Mouse (Mus musculus) embryo, embryonic 10.5 days (tissue): Measurements from ENCODE around the gene Asic3.
A peak's percentile ranks its signal among the peaks of the same experiment; 100 is the strongest.

Experiments used
- DNase-seq: peaks from one replicate; pipeline ENCODE4 v3.0.0-alpha.2; 2015; ENCODE audit warnings: low spot score

The Asic3 gene

DNA sequence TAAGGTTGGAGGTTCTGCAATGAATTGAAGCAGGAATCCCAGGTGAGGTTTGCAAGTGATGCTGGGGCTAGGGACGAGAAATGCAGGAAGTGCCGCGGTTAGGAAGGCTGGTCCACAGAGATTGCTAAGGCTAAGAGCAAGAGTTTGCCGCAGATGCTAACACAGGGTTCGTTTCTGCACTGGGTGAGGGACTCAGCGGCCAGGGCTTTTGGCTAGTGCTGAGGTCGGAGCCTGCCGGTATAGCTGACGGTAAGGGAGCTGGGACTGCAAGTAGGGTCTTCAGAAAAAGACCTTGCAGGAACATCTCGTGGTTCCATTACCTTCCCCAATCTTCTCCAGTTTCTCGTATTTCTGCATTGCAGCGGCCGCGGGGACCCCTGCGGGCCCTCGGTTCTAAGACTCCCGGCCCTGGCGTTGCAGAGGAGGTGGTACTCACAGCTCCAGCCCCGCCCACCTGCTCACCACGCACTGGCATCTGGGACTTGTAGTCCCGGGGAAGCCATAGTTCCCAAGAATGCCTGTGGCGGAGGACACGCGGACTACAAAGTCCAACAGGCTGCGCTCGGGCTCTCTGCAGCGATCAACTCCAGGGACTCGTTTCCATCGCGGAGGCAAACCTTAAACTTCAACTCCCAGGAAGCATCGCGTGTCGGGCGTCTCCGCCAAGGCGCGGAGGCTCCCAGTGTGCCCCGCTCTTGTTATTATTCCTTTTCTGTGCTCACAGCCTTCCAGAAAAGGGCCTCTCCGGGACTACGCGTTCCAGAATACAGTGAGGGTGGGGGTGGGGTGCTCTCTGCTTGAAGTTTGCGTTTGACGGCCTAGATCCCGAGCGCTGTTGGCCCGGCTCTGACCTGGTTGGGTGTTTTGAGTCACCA lies 10.2 kb downstream of the Asic3 start, which contains the start of the genes Cdk5 and Slc4a2:
Cdk5 (minus strand) TSS at position 402 of the 875 bp plus-strand sequence.
Slc4a2 (plus strand) TSS at position 709 of the 875 bp plus-strand sequence.
- peak; percentile 100 for DNase-seq

DNA sequence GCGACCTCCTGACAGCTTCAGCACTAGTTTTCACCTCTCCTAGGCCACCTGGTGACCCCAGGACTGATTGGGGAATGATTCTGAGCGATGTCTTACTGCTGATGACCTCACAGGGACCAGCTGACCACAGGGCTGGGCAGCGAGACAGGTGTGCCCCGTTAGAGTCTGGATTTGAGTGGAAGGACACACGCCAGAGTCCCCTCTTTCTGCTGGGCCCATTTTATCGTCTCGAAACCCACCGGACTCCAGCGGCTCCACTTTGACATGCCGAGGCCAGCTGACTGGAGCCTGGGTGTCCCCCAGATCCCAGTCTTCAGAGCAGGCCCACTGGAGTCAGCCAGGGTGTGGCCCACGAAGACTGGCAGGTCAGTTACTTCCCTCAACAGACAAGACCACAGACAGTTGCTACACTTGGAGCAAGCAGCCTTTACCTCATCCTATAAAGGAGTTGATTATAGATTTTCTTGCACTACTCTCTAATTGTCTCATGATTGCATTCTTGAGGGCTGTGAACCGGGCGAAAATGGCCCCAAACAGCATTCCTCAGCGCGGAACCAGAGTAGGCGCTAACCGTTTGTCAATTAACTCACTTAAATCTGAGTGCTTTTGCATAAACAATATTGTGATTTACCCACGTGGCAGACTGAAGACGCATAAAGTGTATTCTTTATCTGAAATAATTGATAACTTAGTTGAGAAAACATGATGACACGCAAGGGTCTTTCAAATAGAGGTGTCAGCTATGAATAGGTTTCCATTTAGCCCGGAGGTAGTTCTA lies 11.0 kb downstream of the Asic3 start:
- DNase-seq = peak; percentile 22

DNA sequence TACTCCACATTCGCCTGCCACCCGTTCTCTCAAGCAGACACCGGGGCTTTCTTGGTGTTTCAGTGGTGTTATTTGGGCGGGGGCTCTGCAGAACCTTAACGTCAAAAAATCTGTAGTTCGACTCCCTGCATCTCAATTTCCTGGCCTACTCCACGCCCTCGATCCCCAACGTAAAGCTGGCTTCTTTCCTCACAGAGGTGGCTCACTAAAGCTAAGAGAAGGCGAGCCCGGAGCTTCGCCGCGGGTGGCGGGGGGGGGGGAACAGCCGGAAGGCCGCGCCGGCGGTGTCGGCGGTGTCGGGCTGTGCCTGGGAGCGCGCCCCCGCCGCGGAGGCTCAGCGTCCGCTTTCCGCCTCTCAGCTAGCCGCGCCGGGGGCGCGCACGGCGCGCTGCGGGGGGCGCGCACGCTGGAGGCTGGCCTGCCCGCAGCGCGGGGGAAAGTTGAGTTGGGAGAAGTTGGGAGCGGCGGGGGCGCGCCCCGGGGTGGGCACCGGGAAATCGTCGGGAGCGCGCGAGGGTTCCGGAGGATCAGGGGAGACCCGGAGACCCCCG lies 11.7 kb downstream of the Asic3 start:
- peak; percentile 91 for DNase-seq

DNA sequence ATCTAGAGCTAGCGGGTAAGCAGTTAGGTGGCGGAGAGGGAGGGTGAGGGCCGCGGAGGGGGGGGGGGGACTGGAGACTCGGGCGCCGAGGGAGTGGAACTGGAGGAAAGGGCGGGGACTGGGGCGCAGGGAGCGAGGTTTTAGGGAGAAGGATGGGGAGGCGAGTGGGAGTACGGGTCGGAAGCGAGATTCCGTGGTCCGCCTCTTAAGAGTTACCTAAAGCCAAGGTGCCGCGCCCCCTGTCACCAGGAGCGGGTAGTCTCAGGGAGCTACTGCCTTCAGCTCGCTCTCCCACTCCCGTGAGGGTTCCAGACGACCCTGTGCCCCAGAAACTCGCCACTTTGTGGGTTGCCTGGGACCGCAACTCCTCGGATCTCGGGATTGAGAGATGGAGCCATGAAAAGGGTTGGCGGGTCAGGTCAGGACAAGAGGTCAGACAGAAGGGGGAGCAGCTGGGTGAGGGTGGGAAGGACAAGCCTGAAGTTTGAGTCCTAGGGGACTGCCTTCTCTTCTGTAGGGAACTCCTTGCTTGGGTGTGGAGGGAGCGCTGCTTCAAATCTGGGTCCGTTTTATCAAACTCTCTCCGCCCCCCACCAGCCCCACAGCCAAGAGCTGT lies 12.3 kb downstream of the Asic3 start:
- DNase-seq = peak; percentile 75

DNA sequence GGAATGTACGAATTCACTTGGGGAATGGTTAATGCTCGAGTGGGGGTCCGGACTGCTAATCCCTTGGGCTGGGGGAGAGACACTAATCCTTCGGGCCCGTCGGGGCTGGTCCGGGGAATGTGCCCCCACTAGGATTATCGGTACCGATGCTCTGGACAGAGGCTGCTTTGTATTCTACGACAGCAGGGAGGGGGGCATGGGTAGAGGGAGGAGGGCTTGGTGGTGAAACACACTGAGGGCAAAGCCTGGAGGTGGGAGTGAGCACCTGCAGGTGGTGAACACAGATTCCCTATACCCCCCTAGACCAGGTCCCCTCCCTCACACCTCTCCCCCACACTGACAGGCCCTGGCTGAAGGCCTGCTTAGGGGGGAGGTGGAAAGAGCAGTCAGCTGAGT lies 12.8 kb downstream of the Asic3 start:
- DNase-seq = peak; percentile 26

DNA sequence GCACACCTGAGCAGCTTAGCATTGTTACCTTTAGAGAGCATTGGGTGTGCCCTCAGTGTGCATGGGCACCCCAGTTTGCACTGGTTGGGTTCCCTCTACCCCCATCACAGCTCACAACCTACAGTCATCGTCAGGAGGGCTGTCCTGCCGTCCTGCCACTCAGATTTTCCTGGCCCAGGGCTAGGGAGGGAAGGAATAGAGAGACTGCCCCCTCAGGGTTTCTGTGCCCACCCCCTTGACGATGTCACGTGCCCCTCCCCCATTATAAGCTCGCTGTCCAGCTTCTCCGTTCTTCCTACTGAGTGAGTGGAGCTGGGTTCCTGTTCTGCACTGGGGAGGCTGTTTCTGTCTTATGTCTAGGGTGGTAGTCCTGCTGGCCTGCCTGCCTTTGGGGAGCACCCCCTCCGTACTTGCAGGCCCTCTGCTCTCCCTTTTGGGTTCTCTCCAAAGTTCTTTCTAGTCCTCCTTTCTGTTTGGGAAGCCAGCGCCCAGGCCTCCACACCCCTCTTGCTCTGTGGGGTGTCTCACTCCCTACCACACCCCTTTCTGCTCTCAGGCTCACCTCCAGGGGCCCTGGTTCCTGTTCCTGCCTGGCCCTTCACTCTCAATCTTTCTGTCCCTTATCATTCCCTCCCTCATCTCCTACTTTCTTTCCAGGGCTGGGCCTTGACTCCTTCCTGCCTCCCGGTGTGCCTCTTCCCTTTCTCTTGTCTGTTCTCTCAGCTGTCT lies 13.5 kb downstream of the Asic3 start:
- DNase-seq = no peak

DNA sequence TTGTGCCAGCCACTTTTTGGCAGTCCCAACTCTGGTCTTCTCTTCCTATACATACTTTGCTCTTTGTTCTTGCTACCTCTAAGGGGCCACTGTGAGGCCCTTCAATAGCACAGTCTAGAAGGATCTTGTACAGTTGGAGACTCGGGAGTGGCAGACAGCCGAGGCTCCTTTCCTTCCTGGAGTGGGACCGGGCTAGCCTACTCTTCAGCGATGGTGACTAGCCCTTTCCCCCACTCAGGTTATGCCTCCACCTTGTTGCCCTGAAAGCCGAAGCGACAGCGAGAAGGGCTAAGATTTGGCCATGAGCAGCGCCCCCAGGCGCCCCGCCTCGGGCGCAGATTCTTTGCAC lies 14.1 kb downstream of the Asic3 start:
- no peak for DNase-seq

DNA sequence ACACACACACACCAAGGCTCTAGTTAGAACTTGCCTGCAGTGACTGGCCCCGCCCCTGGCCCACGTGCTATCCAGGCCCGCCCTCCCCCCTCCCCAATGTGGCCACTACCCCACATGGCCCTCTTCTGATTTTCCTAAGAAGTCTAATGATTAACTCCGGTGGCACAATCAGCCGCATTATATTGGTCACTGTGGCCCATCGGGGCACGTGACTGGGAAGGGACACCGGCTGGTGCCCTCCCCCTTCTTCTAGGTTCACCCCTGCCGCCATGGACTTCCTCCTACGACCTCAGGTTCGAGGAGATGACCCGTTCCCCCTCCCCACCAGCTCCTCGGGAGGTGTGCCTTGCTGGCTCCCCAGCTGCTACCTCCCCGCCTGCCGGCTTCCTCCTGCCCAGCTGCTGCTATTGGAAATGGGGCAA lies 14.8 kb downstream of the Asic3 start:
- DNase-seq = peak; percentile 59

DNA sequence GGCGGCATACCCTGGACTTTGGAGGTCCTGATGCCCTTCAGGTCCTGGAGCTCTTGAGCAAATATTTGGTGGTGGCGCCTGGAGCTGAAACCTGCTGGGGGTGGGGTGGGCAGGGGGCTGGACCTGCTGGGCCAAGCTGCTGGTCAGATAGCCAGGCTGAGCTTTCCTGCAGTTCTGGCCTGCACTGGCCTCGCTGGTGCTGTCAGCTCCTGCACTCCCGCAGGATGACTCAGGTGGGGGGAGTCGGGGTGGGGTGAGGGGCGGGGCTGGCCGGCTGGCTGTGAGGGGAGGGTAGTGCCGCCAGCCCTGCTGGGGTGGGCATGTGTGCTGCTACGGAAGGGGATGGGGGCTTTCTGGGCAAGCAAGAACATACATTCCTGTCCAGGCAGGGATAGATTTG lies 15.4 kb downstream of the Asic3 start:
- DNase-seq = no peak

DNA sequence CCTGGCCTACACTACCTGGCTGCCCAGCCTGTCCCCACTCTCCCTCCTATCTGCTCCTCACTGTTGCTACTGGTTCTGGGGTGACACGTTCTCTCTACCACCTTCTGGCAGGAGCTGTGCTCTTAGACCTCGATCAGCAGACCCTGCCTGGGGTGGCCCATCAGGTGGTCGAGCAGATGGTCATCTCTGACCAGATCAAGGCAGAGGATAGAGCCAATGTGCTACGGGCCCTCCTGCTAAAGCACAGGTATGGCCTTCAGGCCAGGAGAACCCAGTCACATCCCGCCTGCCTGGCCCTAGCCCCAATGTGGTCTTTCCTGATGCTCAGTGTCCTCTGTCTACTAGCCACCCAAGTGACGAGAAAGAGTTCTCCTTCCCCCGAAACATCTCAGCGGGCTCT lies 20.8 kb downstream of the Asic3 start:
- no peak for DNase-seq

DNA sequence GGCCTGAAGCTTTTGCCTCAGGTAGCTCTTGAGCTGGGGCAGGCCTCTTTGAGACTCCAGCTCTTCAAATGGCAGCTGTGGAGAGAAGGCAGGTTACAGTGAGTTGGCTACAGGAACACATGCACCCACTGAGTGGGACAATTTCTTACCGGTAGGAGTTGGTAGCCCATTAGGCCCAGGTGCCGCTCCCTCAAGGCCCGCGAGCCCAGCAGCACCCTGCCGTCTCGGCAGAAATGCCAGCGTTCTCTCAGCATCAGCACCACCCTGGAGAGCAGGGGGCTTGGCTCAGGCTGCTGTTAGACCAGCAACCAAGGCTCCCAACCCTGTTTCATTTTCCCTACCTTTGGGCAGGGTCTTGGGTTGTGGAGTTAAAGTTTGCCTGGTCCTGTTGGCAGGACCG lies 28.0 kb downstream of the Asic3 start:
- no peak for DNase-seq

DNA sequence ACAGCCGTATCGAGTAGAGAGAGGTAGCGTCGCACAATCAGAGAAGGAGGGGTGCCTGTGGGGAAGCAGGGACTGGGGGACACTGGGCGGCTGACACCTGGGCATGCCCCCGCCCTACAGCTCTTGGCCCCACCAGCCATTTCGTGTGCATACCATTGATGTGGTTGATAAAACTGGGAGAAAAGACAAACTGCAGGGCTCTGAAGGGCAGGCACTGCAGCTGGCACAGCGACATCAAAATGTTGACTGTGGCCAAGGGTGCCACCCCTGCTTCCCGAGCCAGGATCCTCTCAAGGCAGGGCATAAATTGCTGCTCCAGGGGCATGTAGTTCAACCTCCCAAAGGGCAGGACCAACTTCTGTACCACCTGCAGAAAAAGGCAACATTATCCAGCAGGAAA lies 28.8 kb downstream of the Asic3 start:
- no peak for DNase-seq

DNA sequence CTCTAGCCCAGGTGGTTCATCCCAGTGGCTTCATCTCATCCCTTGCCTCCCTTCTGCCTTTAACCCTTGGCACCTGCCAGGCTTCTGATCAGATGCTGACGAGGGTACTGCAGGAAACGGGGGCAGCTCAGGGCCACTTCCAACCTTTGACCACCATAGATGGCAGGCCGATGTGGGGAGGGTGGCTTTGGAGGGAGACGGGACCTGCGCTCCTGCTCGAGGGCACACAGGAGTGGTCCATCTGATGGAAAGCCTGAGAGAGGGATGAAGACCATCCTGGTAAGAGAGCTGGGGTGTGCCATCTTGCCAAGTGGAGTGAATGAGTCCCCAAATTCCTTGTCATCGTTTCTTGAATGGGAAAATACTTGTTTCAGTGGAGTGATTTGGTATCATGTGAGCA lies 30.0 kb downstream of the Asic3 start:
- DNase-seq = no peak

DNA sequence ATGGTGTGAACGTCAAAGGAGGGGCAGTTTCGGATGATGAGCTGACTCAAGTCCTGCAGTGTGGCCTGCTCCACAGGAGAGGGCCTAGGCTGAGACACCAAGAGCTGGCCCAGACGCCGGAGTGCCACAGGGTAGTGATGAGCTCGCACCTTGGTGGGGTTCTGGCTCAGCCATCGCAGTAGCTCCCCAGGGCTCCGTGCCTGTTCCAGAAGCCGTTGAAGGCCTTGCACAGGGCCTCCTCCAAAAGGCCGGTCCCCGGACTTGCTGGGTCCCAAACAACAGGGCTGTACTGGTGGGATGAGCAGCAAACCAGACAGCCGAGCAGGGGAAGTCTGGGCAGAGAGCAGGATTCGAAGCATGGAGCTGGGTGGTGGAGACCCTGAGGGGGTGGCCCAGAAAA lies 30.7 kb downstream of the Asic3 start:
- DNase-seq = no peak

DNA sequence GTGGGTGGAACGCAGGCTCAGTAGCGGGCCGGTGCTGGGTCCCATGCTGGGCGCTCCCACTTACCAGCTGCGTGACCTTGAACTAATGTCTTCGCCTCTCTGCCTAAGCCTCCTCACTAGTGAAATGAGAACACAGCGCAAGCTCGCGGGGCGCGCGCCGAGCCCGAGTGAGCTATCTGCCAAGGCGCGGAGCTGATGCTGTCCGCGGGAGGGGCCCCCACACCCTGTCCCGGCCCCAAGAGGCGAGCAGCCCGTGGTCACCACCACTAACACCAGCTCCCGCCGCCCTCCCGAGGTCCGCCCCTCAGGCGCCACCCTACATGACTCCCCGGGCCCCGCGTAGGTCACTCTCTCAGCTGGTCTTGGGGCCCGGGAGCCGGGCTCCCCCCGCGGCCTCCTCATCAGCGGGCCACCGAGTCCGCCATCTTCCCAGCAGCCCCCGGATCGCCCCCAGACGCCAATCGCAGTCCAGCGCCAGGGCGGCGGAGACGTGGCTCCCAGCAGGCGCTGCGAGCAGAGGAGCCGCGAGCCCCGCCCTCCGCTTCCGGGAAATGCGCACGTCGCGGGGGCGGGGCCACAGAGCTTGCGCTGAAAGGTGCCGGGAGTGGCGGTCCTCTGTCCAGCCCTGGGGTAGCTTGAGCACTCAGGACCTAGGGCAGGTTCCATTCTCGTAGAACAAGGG lies 31.7 kb downstream of the Asic3 start, which contains the start of gene Fastk:
Fastk (minus strand) TSS at position 542 of the 682 bp plus-strand sequence.
- peak; percentile 97 for DNase-seq

DNA sequence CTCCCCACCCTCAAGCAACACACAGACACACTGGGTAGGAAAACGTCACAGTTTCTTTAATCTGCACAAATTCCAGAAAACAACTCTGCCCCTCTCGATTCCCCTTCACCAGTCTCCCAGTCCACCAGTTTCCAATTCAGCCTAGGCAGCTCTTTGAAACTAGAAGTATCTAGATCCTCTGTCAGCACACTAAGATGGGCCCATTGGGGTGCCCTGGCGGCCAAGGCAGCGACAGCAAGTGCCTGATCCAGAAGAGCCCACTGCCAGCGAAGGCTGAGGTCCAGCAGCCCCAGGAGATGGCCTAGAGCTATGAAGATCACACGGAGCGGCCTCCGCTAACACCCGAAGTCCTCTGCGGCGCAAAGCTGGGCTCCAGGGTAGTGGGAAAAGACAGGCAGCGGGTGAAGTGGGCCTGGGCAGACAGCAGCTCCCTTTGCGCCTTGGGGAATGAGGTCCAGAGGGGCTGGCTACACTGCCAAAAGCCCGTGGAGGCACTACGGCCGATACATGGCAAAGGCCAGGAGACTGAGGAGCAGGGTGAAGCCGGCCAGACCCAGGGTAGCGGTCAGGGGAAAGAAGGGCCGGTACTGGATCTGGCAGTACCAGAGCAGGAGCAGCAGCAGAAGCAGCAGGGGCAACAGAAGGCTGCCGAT lies 32.4 kb downstream of the Asic3 start:
- DNase-seq = no peak

DNA sequence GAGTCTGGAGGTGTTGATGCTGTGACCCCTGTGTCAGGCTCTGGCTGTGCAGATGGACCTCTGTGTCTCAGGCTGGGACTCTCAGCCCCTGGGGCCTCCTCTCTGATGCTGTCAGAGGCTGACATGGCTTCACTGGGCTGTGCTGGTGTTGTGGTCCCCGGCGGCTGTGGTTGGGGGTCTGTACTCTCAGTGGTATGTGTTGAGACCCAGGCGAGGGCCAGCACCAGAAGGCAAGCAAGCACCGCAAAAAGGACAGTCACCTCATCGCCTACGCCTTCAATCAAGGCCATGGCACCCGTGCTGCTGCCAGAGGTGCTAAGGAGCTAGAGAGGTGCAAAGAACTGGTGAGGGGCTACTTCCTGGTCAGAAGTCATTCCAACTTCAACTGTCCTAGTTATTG lies 33.4 kb downstream of the Asic3 start:
- DNase-seq = no peak

DNA sequence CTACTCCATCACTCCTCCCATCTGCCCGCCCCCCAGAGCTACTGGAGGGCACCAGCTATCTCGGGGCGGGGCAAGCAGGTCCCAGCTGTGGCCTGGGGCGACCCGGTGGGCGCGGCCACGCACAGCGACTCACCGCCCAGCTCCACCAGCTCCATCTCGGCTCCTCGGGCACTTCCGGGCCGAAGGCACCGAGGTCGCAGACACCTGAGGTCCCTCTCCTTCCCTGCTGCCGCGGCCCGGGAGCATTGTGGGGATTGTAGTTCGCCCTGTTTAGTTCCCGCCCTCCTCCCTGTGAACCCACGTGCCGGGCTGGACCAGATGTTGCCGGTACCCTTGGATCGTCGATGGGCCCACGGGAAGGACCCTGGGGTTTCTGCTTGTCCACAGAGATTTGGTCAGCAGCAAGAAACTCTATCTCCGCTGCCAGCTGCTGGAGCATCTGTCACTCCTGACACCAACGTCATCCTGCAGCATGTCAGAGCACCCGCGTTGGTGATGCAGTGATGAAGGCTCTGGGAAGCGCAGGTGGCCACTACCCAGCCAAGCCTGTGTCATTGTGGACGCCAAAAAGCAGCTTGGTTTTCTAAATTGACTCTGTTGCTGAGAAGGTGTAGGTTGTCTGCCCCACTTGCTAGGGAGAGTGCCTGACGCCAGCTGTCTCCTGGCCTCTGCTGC lies 34.6 kb downstream of the Asic3 start, which contains the start of gene Tmub1:
Tmub1 (minus strand) TSS at position 231 of the 675 bp plus-strand sequence.
- peak; percentile 85 for DNase-seq

DNA sequence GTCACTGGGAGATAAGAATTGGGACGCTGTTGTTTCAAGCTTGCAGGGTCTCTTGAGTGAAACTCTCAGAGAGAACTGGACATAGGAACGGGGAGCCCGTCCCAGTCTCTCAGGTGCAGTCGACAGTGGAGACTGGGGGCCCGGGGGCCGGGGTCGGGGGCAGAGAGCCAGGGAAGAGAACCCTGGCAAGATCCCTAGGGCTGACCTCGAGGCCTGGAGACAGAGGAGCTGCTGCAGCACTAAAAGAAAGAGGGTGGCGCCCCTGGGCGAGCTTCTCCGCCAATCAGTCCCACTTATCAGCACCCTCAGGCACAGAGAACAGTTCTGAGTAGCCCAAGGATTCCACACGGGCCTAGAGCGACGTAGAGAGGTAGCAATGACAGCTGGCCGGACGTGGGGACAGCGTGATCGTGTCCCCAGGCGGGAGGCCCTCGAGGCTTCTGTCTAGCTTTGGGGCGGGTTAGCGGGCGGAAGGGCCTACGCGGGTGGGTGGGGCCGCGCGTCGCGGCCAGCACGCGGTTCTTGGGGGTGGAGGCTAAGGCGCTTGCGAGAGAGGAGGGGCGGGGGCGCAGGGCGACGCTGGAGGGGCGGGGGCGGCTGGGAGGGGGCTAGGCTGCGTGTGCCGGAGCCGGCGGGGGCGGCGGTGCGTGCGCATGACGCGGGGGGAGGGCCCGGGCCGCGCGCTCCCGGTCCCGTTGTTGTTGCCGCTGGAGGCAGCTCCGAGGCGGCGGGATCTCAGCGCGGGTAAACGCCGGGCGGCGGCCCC lies 38.3 kb downstream of the Asic3 start:
- peak; percentile 88 for DNase-seq
